Mouse (Mus musculus) 3T3-L1 (cell line): ENCODE measurements around the gene Tgif2.
A peak's percentile ranks its signal among the peaks of the same experiment; 100 is the strongest.
"Not testable (repeated sequence)": the region's sequence is repeated elsewhere in the genome, so short reads cannot be mapped to it uniquely, and the experiment has no call there.

Source experiments
- DNase-seq: peaks from one replicate; pipeline ENCODE4 v3.0.0-alpha.2; 2015; ENCODE audit warnings: low read depth, low spot score

Gene Tgif2

DNA sequence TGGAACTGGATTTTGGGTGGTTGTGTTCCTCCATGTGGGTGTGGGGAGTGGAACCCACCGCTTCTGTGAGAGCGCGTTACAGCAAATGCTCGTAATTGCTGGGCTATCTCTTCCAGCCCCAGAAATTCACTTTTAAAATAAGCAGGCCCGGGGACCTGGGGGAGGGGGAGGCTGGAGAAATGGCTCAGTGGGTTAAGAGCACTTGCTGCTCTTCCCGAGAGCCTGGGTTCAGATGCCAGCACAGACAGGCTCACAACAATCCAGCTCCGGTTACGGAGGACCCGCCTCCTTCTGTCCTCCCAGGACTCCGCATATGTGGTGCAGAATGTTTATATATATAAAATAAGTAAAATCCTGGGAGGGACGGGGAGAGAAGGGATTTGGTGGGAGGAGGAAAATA, 2.9 kb downstream of the Tgif2 start:
- peak; percentile 34 for DNase-seq

DNA sequence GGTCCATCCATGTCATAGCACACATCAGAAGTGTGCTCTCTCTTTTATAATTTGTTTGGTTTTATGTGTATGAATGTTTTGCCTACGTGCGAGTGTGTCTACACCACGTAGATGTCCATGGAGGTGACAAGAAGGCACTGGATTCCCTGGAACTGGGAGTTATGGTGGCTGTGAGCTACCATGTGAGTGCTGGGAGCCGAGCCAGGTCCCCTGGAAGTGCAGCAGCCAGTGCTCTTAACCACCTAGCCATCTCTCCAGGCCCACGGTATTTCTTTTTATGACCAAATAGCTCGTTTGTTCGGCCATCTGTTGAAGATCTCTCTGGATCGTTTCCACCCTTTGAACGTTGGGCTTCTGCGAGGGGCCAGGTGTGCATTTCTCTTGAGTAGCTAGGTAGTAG, 3.5 kb downstream of the Tgif2 start:
- no peak for DNase-seq

DNA sequence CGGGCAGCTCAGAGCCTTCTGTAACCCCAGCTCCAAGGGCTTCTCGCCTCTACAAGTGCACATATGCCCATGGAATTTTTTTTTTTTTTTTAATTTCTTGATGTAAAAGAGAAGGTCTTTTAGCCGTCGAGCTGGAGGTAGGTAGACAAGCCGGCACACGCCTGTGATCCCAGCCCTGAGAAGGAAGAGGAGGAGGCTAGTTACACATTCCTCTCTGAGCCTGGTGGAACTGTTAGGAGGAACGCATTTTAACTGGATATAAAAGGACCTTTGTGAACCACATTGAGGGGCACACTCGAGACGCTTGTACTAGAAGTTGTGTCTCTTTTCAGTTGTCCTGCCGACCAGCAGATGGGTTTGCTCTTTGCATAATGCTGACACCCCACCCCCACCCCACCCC, 4.9 kb downstream of the Tgif2 start:
- DNase-seq = no peak

DNA sequence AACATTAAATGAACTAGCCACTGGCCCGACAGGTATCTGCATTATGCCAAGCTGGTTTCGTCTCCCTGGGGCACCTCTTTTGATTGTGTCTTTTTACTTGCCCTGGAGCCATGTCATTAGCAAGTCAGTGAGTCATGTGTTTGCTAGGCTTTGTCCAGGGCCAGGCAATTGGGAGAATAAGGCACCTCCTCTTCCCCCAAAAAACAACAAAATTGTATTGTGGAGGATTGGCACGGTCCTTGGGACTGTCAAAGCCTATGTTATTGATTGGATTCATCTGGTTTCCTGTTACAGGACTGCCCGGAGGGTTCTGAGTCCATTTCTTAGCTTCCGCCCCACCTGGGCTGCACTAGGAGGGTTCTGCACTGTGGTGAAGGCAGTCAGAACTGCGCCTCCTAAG, 7.8 kb downstream of the Tgif2 start:
- peak; percentile 57 for DNase-seq

DNA sequence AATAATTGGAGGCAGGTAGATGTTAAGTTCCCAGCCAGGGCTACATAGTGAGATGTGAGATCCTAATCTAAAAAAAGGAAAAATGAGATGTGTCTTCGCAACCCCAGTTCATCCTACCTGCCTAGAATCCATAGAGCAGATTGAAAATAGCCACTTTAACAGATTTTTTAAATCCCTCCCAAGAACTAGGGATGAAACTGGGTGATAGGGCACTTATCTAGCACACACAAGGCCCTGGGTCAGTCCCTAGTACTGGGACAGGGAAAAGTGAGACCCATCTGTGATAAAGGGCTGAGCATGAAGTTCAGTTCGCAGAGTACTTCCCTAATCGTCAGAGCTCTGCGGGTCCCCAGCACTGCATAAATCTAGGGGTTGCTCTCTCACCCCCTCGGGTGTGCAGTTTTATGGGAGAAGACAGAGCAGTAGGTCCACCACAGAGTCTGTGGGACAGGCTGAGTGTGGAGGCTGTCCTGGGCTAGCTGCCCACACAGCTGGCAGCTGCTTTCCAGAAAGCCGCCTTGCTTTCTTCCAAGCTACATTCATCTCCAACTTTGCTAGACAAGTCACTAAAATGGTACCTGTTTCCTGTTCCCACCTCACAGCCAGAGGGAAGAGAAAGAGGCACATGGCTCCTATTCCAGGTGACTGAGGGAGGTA, 8.8 kb downstream of the Tgif2 start:
- DNase-seq = no peak

DNA sequence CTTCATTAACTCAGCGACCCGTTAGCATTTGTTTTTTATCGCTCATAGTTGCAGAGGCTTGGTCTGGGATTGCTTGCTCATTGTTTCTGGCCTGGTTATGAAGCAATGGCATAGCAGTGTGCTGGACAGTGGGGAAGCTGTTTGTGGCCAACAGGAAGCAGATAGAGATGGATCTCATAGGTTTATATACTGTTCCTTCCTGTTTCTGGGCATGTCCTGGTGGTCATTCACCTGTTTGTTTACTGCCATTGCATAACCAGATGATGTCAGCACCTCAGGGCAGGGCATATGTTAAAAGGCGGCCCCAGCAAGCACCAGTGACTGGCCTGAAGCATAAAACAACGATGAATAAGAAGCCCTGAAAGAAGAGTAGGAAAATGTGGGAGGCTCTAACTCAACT, 10.7 kb downstream of the Tgif2 start:
- no peak for DNase-seq

DNA sequence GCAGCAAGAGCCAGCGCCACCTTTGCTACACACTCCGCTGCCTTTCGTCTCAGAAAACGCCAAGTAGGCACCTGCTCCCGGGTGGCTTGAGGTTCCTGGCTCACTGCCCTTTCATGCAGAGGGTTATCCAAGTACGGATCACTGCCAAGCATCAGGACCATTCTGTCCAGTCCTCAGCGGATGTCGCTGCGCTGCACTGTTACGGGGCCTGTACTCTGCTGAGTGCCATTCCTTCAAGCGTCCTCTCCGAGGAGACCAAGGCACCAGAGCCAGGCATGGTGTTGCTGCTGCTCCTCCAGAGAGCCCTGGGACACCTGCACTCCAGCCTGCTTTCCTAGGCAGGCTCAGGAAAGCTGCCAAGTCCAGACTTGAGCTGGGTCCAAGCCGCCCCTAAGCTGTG, 13.8 kb downstream of the Tgif2 start:
- DNase-seq = not testable (repeated sequence)

DNA sequence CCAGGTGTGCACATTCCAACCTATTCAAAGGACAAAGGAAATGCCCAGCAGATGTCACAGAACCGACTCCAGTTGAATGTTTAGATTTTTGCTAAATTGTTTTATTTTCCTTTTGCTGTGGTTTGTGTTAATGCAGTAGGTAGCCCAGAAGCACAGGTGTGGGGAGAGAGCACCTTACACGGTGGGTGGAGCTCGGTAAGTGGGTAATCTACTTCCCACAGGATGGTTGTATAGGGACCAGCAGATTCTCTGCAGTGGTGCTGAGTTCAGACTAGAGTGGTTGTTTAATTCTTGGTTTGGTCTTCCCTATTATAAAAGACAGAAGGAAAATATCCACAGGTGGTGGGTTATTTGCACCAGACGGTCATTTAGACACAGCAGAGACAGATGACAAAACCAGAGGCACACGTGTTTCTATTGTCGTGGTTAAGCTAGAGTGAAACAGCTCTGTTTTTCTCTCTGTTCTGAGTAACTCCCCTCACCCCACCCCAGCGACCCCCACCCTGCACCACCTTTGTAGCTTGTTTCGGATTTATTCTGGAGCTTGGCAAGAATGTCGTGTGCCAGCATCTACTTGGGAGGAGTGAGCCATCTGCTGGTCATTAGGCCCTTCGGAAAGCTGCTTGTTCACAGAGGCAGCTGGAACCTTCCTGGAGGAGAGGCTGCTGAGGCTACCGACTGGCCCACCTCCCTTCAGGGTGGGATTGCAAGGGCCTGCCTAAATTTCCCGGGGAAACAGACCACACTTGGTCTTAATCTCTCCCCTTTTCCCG, 14.4 kb downstream of the Tgif2 start:
- DNase-seq = peak; percentile 60

DNA sequence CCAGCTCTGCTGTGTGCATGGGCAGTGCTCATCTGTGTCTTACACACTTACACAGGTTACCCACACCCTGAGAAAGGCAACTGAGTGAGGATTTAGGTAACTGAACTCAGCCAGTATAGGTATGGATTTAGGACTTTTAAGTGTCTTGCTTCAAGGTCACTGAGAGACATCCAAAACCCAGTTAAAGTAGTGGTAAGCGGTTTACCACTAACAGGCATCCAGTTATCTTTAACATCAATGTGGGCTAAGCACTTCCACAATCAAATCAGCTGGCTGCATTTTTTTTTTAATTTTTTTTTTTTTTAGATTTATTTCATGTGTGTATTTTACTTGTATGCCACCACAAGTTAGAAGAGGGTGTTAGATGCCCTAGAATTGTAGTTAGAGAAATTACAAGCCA, 16.5 kb downstream of the Tgif2 start:
- no peak for DNase-seq

DNA sequence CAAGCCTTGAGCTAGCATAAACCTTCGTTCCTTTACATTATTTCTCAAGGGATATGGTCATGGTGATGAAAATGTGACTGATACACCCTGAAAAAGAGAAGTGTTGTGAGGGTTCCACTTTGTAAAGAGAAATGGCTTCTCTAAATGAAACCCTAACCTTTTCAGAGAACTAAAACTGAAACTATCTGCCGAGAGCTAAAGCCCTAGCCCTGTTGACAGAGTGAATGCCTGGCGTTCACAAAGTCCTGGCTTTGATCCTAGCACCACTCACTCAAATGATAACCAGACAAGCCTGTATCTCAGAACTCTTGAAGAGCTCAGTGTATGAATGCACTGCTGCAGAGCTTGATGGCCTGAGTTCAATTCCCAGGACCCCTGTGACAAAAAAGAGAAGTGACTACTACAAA, 17.6 kb downstream of the Tgif2 start:
- DNase-seq = no peak

DNA sequence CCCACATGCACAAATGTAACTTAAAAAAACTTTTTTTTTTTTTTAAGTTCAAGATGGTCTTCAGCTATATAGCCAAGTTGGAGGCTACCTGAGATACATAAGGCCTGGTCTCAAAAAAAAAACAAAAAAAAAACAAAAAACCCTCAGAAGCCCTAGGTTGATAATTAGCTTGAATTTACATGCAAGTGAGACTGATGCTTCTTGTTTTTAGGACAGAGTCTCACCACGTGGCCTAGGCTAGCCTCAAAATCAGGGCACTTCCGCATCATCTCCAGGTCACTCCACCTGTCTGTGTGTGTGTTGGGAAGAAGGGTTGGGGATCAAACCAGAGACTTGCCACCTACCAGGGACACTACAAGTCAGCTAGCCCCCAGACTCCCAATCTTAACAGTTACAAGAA, 18.0 kb downstream of the Tgif2 start, which contains the start of gene 4930518I15Rik:
4930518I15Rik (minus strand) TSS at position 112 of the 400 bp plus-strand sequence.
- DNase-seq = no peak

DNA sequence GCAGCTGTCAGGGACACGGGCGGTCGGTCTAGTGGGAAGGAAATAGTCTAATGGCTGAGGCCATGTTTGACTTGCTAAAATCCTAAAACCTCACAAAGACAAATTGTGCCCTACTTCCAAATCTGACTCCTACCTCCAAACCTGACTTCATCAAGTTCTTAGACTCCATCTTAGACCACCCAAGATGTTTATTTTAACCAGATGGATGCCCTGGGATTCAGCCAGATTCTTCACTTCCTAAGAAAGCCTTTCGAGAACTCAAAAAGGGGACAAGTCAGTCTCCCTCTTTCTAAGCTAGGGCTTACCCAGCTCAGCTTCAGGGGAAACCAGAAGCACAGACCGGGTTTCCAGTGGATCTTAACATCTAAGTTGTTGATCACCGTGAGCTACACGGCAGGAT, 18.9 kb downstream of the Tgif2 start:
- DNase-seq = no peak

DNA sequence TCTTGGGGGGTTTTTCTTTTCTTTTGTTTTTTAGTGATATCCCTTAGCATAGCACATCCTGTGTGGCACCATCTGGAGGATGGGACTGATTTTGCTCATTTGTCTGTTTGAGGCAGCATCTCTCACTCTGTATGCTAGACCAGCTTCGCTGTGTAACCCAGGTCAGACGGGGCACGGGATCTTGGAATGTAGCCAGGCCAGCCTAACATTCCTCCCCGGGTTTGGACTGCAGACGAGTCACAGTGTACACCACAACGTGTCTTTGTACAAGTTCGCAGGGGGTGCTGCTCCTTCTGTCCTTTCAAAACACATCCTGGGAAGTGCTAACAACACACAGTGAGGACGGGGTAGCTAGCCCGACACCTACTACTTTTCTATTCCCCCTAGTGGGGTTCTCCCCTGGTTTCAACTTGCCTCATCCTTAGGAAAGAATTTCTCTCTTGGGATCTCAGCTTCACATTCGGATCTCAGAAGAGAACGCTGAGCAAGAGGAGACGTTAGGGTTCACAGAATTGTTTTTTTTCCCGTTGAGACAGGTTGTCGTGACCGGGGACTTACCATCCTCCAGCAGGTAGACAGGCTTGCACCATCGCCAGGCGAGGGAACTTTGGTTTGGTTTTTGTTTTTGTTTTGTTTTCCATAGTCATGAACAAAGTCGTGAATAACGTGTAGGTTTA, 22.4 kb downstream of the Tgif2 start:
- peak; percentile 75 for DNase-seq

DNA sequence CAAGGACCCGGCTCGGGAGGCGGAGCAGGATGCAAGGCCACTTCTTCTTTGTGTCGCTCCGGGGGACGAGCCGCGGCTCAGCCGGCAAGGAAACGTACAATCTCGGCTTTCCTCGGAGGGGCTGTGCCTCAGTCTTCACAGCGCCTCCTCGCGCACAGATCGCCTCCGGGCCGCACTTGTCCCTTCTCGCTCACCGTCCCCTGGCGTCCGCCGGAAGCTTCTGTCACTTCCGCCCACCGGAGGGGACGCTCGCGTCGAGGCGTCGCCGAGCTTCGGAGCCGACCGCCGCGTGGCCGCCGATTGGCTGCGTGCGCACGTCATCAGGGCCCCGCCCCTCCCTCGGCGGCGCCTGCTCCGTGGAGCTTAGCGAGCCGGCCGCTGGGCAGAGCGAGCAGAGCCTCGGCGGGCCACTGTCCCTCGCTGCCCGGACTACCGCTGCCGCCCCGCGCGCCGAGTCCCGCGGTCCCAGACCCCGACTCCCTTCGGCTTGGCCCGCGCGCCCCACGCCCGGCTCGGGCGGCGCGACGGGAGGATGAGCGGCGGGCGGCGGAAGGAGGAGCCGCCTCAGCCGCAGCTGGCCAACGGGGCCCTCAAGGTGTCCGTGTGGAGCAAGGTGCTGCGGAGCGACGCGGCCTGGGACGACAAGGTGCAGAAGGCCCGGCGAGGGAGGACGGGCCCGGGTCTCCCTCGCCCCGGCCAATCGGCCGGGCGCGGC, 23.1 kb downstream of the Tgif2 start, which contains the start of gene Rab5if:
Rab5if (plus strand) TSS at position 357 of the 715 bp plus-strand sequence.
- peak; percentile 96 for DNase-seq

DNA sequence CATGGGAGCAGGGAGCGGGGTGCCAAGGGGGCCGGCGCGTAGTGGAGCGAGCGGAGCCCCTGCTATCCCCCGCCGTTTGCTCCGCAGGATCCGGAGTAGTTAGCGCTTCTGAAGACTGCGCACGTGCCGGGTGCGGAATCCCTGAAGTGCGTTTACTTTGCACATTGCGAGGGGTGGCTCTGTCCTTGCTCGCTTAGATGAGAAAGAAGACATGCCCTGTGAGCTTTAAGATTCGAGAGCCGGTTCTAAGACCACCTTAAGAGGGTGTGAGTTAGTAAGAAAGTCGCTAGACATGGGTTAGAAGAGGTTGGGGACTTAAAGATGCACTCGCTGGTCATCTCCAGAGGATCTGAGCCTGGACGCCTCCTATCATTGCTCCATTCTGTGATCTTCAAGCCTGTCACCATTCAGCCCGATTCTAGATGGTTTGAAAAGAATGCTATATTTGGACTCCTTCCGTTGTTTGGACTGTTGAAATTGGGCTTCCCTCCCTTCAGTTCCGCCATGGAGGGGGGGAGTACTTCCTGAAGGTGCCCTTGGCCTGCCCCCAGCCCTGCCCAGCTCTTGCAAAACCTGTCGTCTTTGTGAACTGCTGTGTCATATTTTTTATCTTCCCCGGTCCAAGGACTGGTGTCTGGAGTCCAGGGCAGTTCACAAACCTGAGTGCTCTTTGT, 23.8 kb downstream of the Tgif2 start:
- DNase-seq = peak; percentile 81

DNA sequence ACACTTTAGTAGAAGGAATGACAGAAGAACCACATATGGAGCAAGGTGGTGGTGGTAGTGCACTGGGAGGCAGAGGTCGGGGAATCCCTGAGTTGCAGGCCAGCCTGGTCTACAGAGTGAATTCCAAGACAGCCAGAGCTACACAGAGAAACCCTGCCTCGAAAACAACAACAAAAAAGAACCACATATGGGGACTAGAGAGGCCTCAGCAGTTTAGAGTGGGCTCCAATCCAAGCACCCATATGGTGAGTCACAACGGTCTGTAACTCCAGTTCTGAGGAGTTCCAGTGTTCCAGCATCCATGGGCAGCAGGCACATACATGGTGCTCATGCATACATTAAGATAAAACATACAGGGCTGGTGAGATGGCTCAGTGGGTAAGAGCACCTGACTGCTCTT, 24.7 kb downstream of the Tgif2 start:
- peak; percentile 60 for DNase-seq

DNA sequence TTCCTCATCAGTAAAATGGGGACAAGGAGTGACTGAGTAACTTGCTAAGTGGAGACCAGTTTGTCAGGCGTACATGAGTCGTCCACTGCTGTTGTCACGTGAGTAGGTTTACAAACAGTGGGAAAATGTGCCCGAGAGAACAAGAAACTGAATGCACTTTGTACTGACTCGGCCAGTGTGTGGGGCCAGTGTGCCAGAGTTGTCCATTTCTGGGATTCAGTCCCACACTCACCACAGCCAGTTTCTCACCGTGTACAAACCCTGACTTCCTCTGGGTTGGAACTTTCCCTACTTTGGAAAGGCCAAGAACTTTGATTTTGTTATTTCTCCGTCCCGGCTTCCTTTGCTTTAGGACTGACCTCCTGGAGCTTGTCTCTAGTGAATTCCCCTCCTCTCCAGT, 29.2 kb downstream of the Tgif2 start:
- peak; percentile 56 for DNase-seq

DNA sequence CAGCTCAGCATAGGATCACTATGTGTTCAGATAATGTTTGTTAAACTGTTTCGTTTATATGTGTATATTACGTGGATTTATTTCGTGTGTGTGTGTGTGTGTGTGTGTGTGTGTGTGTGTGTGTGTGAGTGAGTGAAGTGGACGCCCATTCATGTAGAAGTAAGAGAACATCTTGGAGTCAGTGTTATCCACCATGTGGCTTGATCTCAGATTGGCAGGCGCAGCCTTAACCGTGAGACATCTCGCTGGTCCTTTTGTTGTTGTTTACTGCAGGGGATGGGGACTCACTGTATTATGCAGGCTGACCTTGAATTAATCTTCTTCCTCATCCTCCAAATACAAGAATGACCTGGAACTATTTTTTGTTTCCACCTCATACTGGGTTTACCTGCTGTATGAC, 29.7 kb downstream of the Tgif2 start:
- DNase-seq = no peak

DNA sequence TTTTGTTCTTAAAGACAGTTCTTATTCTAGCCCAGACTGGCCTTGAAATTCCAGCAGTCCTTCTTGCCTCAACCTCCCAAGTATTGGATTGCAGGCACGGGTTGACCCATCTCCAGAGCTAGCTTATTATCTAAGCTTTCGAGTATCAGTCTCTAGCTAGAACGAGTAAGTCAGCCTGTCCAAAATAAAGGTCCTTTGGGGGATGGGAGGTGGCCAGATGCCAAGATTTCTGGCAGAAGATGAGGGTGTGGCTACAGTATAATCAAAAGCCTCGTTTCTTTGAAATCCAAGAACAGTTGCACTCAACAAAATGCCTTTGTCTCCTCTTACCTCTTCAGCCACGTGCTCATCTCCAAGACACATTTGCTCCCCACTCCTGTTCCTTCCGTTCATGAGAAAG, 30.7 kb downstream of the Tgif2 start:
- DNase-seq = no peak

DNA sequence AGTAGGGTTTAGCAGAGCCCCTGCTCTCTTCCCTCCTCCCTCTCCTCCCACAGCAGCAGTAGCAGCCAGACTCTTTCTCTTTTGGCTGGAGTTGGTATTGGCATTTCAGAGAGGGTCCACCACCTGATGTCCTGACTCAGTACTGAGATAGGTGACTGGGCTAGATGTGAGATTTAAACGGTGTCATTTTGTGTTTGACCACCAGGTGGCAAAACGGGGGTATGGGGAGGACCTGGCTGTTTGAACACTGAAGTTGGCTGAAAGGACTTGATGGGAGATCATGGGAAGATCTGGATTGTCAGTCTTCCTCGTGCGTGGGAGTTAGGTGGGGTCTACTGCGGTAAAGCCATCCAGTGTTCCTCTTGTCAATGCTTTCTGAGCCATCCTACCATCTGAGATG, 33.8 kb downstream of the Tgif2 start:
- DNase-seq = peak; percentile 89

DNA sequence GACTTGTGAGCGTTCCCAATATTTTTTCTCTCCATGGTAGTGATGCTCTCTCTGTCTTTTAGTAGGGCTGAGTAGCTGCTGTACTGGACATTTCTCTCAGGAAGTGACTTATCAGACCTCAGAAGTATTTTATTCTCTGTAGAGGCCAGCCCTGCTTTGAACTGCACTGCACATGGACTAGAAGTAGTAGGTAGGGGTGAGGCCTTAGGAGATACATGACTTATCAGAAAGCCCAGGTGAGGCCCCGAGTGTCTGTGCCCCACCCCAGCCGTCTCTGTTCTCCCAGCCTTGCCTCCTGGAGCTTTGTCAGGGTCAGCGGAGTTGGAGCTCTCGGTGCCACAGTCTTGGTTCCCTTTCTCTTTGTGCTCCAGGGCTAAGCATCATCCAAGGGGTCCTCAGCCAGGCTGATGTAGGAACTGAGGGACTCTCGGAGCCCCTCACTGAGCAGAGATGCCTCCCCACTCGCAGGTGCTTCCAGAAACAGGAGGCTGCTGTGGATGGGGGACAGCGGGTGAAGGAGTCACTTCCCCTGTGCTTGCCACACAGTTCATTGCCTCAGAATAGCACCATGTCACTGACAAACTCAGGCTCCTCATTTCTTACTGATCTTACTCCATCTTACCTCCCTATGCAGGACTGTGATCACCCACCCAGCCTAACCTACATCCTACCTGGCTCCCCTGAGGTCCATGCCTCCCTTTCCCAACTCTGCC, 34.4 kb downstream of the Tgif2 start:
- DNase-seq = no peak
